In genomic region chr17:51178491-51179194, GRCm38 (mm10) we compare ENCODE assay signal across 8 mouse cellular contexts. TPM values are rescaled to one million over a fixed set of nuclear protein-coding genes. Genes with fewer than 3 reads are reported as not detected.
A peak's percentile ranks its signal among the peaks of the same experiment; 100 is the strongest.
DNase-seq lines count a peak whose midpoint lies in the region; ATAC-seq and TF ChIP-seq lines count a peak whose summit lies in the region.

No protein-coding gene starts in this region.

- H3K4me3 ChIP-seq in ES-E14 (ENCODE audit: insufficient read depth in 1 of 2, low read depth in 1 of 2, low read length in 2 of 2, poor library complexity in 1 of 2, severe bottlenecking in 1 of 2), result peak overlapping the region; percentile 71 to 98
- peak overlapping the region; percentile 73 for H3K4me3 ChIP-seq in forebrain, embryonic 15.5 days
- H3K4me3 ChIP-seq in neural tube, embryonic 14.5 days (ENCODE audit: low read depth, low read length), result peak overlapping the region; percentile 71
- H3K4me3 ChIP-seq in testis, adult 2 months (ENCODE audit: control insufficient read depth, low read depth, low read length), result peak overlapping the region; percentile 89

- intact Hi-C loops in heart, postnatal 25 days (cut with DNase I), result loop anchor here (10.0 kb wide), 1 partner anchor 194 kb away; no protein-coding TSS in a partner anchor

- no peaks in the 10 kb centered on the region for H3K36me3 ChIP-seq in ES-E14 (ENCODE audit: control insufficient read depth, insufficient read depth, low read length, poor library complexity, severe bottlenecking)
- no peaks in the 10 kb centered on the region for H3K36me3 ChIP-seq in forebrain, embryonic 15.5 days
- no peaks in the 10 kb centered on the region for H3K36me3 ChIP-seq in neural tube, embryonic 14.5 days (ENCODE audit: control insufficient read depth, insufficient read depth, low read length)
- no peaks in the 10 kb centered on the region for H3K36me3 ChIP-seq in testis, adult 2 months (ENCODE audit: control insufficient read depth, insufficient read depth, low read length)

- ATAC-seq in forebrain, embryonic 15.5 days (replicated peaks), result peak; percentile 85
- ATAC-seq in neural tube, embryonic 14.5 days (ENCODE audit: low read depth), result peak; percentile 85

- WGBS in forebrain, embryonic 15.5 days, result under 1% methylated on average over 51 of the region's 59 CpGs
- under 1% methylated on average over 52 of the region's 59 CpGs for WGBS in neural tube, embryonic 14.5 days

- peak overlapping the region; percentile 72 for H3K4me2 ChIP-seq in forebrain, embryonic 15.5 days (replicated peaks)
- peak overlapping the region; percentile 62 for H3K4me2 ChIP-seq in neural tube, embryonic 14.5 days (ENCODE audit: low read depth, low read length)

- DNase-seq in ES-E14 (ENCODE audit: low read depth, low spot score), result peak; percentile 33
- DNase-seq in cerebellum, adult 11 months, result peak; percentile 58
- DNase-seq in heart, postnatal 25 days (ENCODE audit: low spot score), result peak; percentile 59
- DNase-seq in layer of hippocampus, adult 11-12 months (ENCODE audit: low spot score), result peak; percentile 70
- DNase-seq in lung, adult 18-20 months, result peak; percentile 75 to 78

- H3K9me3 ChIP-seq in ES-E14 (ENCODE audit: control insufficient read depth, insufficient read depth, low read depth, low read length), result no peaks in the 10 kb centered on the region
- H3K9me3 ChIP-seq in forebrain, embryonic 15.5 days, result no peaks in the 10 kb centered on the region
- no peaks in the 10 kb centered on the region for H3K9me3 ChIP-seq in neural tube, embryonic 14.5 days (ENCODE audit: control insufficient read depth, low read length)

- TF ChIP-seq POLR2A in testis, adult 2 months (IDR thresholded peaks at IDR 0.05; ENCODE audit: control insufficient read depth, low read depth, low read length), result peak; percentile 21; the same call in 1 of the 2 replicates

- H3K27ac ChIP-seq in ES-E14 (ENCODE audit: insufficient read depth, low read depth, low read length, poor library complexity, severe bottlenecking), result peak overlapping the region; percentile 54
- H3K27ac ChIP-seq in forebrain, embryonic 15.5 days (replicated peaks), result peak overlapping the region; percentile 97
- H3K27ac ChIP-seq in neural tube, embryonic 14.5 days (ENCODE audit: low read depth, low read length), result peak overlapping the region; percentile 98
- peak overlapping the region; percentile 96 for H3K27ac ChIP-seq in testis, adult 2 months (ENCODE audit: control insufficient read depth, insufficient read depth, low read depth, low read length)

- TF ChIP-seq CTCF in testis, adult 2 months (IDR thresholded peaks at IDR 0.05; ENCODE audit: control insufficient read depth, insufficient read depth, insufficient replicate concordance, low read depth, low read length), result no peak

- no peaks in the 10 kb centered on the region for H3K27me3 ChIP-seq in forebrain, embryonic 15.5 days
- H3K27me3 ChIP-seq in neural tube, embryonic 14.5 days (ENCODE audit: control insufficient read depth, insufficient read depth, low read length), result no peaks in the 10 kb centered on the region
- no peaks in the 10 kb centered on the region for H3K27me3 ChIP-seq in testis, adult 2 months (ENCODE audit: control insufficient read depth, insufficient read depth, low read length)

- H3K9ac ChIP-seq in ES-E14 (ENCODE audit: insufficient read depth, low read depth, low read length, poor library complexity, severe bottlenecking), result peak overlapping the region; percentile 98
- peak overlapping the region; percentile 96 for H3K9ac ChIP-seq in forebrain, embryonic 15.5 days (replicated peaks)
- peak overlapping the region; percentile 95 for H3K9ac ChIP-seq in neural tube, embryonic 14.5 days (replicated peaks; ENCODE audit: low read depth, low read length)

- H3K4me1 ChIP-seq in ES-E14 (ENCODE audit: control insufficient read depth in 2 of 2, insufficient read depth in 2 of 2, low read length in 2 of 2, poor library complexity in 1 of 2), result no peaks in the 10 kb centered on the region
- H3K4me1 ChIP-seq in forebrain, embryonic 15.5 days, result peaks cover 11% of the 10 kb centered on the region
- peaks cover 6% of the 10 kb centered on the region; the same call in 1 of the 2 replicates for H3K4me1 ChIP-seq in neural tube, embryonic 14.5 days (ENCODE audit: control insufficient read depth, insufficient read depth, low read length)
- no peaks in the 10 kb centered on the region for H3K4me1 ChIP-seq in testis, adult 2 months (ENCODE audit: control insufficient read depth, insufficient read depth, low read length)

- in situ Hi-C loops in ES-E14 (cut with MboI; ENCODE audit: low sequenced_read_pairs in 2 of 2, unreplicated experiment in 2 of 2), result no loop called here

TF ChIP-seq in ES-E14, 5 proteins besides CTCF, POLR2A, EP300 and RAD21:
- TF ChIP-seq ZC3H11A (IDR thresholded peaks at IDR 0.05; ENCODE audit: borderline replicate concordance, low read depth, low read length) (no peak), CHD2 (IDR thresholded peaks at IDR 0.05; ENCODE audit: low read depth, low read length) (no peak), MAFK (IDR thresholded peaks at IDR 0.05; ENCODE audit: insufficient read depth, low read depth, low read length) (no peak), HCFC1 (IDR thresholded peaks at IDR 0.05; ENCODE audit: borderline replicate concordance, insufficient read depth, low read length) (no peak), ZNF384 (IDR thresholded peaks at IDR 0.05; ENCODE audit: low read depth, low read length) (no peak)

RNA-seq across cellular contexts. Expression of gene Tbc1d5, which starts 0.5 kb away (rescaled TPM):
- 2.3 and 3.8 TPM in 2 replicates for total RNA-seq in ES-E14 (2012; rRNA removed)
- 6.9 and 7.1 TPM in 2 replicates for polyA plus RNA-seq in forebrain, embryonic 15.5 days (2015; fragmentation: Nextera tagmentation; extraction: Ambion mirVana)
- total RNA-seq in heart, postnatal 25 days (2021), result 10 to 100 TPM; 16.2 to 17.2 TPM
- 10.1 and 11.7 TPM in 2 replicates for polyA plus RNA-seq in neural tube, embryonic 14.5 days (2014; fragmentation: Nextera tagmentation; extraction: Ambion mirVana)
- 18.5 TPM in 2 replicates for polyA plus RNA-seq in testis, adult 2 months (2012; rRNA removed)

Comparison
In these comparisons a context has a peak if more than half of its experiments do, and no peak if none do; other contexts are left out.
1. Peak in every context shown above with its lines: DNase-seq, ATAC-seq, H3K4me3 ChIP-seq and H3K27ac ChIP-seq.